Mouse (Mus musculus) E14TG2a.4 (cell line): ENCODE measurements around the gene Zfp128.

ENCODE experiments used
- H3K27me3 ChIP-seq: 2 replicates; pipeline ENCODE4 v1.6.1; 2014; ENCODE audit warnings: low read length, control low read depth; ENCODE audit not compliant: insufficient read depth
- H3K36me3 ChIP-seq: 2 replicates; pipeline ENCODE4 v1.6.1; 2014; ENCODE audit warnings: low read length, control low read depth; ENCODE audit not compliant: insufficient read depth
- H3K4me1 ChIP-seq: replicated peaks from 2 replicates; pipeline ENCODE4 v1.6.1; 2014; ENCODE audit warnings: low read depth, low read length, control low read depth
- H3K4me3 ChIP-seq: replicated peaks from 2 replicates; pipeline ENCODE4 v1.5.1; 2014; ENCODE audit warnings: mild to moderate bottlenecking, low read length
- H3K9me3 ChIP-seq: 2 replicates; pipeline ENCODE4 v1.6.1; 2014; ENCODE audit warnings: low read length, control low read depth
- CTCF ChIP-seq: conservative IDR thresholded peaks from 2 replicates; pipeline ENCODE4 v1.5.1; 2014; ENCODE audit warnings: low read length
- NANOG ChIP-seq: IDR thresholded peaks from 2 replicates; pipeline ENCODE4 v1.6.1; 2014; ENCODE audit warnings: borderline replicate concordance, low read length, mixed read lengths
- POU5F1 ChIP-seq: IDR thresholded peaks from 2 replicates; pipeline ENCODE4 v1.6.1; 2014; ENCODE audit warnings: low read length, borderline replicate concordance

Gene Zfp128

DNA sequence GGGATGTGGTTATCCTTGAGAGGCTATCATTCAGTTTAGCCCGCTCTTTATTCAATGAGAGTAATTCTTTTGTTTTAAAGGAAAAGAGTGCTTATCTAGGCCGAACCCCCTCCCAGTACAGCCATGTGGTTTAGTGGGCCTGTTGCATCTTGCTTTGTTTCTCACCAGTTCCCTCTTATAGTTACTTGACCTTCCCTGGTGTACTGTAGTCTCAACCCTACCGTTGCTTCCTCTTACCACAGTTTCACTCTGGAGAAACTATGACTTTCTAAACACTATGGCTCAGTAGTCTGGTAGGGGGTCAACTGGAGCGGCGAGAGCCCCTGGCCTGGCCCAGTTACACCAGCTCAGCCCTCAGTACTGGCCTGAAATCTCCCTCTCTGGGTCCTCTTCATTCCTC, 6.6 kb downstream of the Zfp128 start:
- no peaks in the 10 kb centered on the region for H3K9me3 ChIP-seq
- TF ChIP-seq CTCF: no peak
- TF ChIP-seq NANOG: no peak
- TF ChIP-seq POU5F1: no peak
- H3K27me3 ChIP-seq: no peaks in the 10 kb centered on the region
- no peaks in the 10 kb centered on the region for H3K36me3 ChIP-seq
- peaks cover 42% of the 10 kb centered on the region for H3K4me1 ChIP-seq
- 0 out of 2 replicates have a peak overlapping the region, but pooled peaks have one; percentile 7 for H3K4me3 ChIP-seq

DNA sequence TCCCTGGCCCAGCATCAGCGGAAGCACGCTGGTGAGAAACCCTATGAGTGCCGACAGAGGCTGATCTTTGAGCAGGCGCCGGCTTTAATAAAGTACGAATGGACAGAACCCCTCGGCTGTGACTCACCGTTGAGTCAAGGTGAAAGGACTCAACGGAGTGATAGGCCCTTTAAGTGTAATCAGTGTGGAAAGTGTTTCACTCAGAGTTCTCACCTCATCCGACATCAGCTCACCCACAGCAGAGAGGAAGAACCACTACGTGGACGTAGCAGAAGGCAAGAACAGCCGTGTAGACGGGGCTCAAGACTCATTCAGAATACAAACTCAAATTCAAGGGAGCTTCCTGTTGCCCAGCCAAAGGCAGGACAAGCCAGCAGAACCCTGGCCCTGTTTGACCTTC, 10.0 kb downstream of the Zfp128 start:
- Histone ChIP-seq H3K36me3 (no peaks in the 10 kb centered on the region), H3K27me3 (no peaks in the 10 kb centered on the region), H3K9me3 (no peaks in the 10 kb centered on the region), H3K4me3 (no peak overlapping the region), H3K4me1 (peaks cover 25% of the 10 kb centered on the region)
- TF ChIP-seq NANOG: no peak
- TF ChIP-seq POU5F1: no peak
- no peak for TF ChIP-seq CTCF

DNA sequence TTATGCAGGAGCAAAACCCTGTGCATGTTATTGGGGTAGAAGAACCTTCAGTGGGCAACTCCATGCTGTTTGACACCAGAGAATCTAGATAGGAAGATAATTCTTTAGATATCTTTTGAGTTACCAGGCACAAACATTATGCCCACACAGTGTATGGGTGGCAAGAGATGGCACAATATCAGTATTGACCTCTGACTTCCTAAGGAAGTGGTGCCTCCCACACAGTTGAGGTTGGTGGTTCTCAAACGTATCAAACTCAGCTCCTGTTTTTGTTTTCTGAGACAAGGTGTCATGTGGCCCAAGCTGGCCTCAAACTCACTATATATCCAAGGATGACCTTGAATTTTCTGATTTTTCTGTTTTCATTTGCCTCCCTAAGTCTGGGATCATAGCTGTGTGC, 10.4 kb downstream of the Zfp128 start:
- Histone ChIP-seq H3K4me3 (no peak overlapping the region), H3K27me3 (no peaks in the 10 kb centered on the region), H3K9me3 (no peaks in the 10 kb centered on the region), H3K4me1 (peaks cover 21% of the 10 kb centered on the region), H3K36me3 (no peaks in the 10 kb centered on the region)
- TF ChIP-seq CTCF: no peak
- no peak for TF ChIP-seq NANOG
- no peak for TF ChIP-seq POU5F1

DNA sequence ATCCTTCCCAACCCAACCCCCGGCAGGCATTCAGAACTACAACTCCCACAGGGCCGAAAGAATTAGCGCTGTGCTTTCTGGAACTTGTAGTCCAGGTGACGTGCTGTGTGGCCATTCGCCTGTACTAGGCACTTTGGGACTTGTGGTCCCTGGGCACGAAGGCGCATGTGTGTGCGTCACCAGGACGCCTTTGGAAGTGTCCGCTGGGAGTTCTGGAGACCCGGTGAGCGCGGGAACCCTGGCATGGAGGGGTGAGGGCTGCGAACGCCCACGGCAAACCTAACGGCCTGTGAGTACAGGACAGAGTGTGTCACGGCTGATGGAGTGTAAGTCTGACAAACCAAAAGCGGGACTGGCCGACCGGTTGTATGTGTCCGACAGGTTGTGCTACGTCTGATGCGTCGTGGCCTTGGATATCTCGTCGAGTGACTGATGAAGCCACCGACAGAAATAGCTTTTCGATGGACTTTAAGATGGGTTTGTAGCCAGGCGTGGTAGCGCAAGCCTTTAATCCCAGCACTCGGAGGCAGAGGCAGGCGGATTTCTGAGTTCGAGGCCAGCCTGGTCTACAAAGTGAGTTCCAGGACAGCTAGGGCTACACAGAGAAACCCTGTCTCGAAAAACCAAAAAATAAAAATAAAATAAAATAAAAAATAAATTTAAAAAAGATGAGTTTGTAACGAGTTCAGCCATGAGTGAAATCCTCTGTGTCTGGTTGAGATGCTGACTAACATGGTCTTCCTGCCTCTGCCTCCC, 16.9 kb downstream of the Zfp128 start, which contains the start of gene Zscan22:
Gene Zscan22, plus strand, starts transcription at position 161 of the 756 bp plus-strand sequence.
- Histone ChIP-seq H3K36me3 (peaks cover 20% of the 10 kb centered on the region), H3K27me3 (no peaks in the 10 kb centered on the region), H3K4me3 (peak within 1 kb of the TSS; percentile 93), H3K9me3 (no peaks in the 10 kb centered on the region), H3K4me1 (peaks cover 21% of the 10 kb centered on the region)
- TF ChIP-seq POU5F1 (no peak), NANOG (no peak), CTCF (no peak)

DNA sequence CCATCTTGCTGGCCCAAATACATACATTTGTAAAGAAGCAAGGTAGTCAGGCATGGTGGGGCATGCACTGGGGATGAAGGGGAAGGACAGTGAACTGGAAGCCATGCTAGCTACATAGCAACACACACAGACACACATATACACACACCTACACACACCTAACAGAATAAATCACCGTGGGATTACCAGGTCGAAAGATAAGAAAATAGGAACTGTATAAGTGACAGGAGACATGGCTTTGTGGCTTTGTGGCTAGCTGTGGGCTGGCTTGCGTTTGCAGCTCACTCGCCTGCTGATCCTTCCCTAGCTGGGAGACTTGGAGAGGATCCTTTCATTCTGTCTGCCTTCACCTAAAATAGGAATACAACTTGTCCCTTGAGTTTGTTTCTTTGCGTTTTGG, 20.5 kb downstream of the Zfp128 start:
- no peaks in the 10 kb centered on the region for H3K27me3 ChIP-seq
- H3K36me3 ChIP-seq: peaks cover 43% of the 10 kb centered on the region
- no peaks in the 10 kb centered on the region for H3K9me3 ChIP-seq
- H3K4me3 ChIP-seq: no peak overlapping the region
- TF ChIP-seq NANOG (no peak), POU5F1 (no peak), CTCF (no peak)
- peaks cover 44% of the 10 kb centered on the region for H3K4me1 ChIP-seq

DNA sequence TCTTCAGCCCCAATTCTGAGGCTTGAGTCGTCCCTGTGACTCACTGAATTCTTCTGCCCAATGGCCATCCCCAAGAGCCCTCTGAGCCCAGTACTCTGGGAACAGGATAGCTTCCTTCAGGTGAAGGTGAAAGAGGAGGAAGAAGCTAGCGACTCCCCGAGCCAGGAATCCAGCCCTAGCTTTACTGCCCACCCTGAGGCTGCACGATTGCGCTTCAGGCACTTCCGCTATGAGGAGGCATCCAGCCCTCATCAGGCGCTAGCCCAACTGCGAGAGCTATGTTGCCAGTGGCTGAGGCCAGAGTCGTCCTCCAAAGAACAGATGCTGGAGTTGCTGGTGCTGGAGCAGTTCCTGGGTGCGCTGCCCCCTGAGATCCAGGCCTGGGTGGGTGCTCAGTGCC, 22.6 kb downstream of the Zfp128 start:
- TF ChIP-seq NANOG: no peak
- H3K9me3 ChIP-seq: no peaks in the 10 kb centered on the region
- H3K4me3 ChIP-seq: peak overlapping the region; percentile 85
- H3K27me3 ChIP-seq: no peaks in the 10 kb centered on the region
- peaks cover 42% of the 10 kb centered on the region for H3K4me1 ChIP-seq
- peaks cover 64% of the 10 kb centered on the region for H3K36me3 ChIP-seq

DNA sequence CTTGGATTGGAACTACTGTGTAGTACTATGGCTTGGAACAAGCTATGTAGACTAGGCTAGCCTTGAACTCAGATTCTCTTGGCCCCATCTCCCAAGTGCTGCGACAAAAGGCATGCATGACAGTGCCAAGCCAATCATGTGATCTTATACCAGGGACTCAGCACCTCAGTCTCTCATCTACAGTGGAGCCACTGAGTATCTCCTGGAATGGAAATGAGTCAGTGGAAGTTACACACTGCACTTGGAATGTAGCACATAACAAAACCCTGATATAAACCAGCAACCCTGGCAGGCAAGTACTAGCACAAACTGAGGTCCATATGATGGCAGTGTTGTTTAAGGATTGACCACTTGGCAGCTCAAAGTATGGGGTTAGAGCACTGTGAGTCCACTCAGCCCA, 24.2 kb downstream of the Zfp128 start:
- Histone ChIP-seq H3K36me3 (peaks cover 63% of the 10 kb centered on the region), H3K9me3 (no peaks in the 10 kb centered on the region), H3K4me3 (no peak overlapping the region), H3K27me3 (no peaks in the 10 kb centered on the region), H3K4me1 (peaks cover 50% of the 10 kb centered on the region)
- TF ChIP-seq NANOG: no peak
- TF ChIP-seq POU5F1: no peak
- TF ChIP-seq CTCF: no peak

DNA sequence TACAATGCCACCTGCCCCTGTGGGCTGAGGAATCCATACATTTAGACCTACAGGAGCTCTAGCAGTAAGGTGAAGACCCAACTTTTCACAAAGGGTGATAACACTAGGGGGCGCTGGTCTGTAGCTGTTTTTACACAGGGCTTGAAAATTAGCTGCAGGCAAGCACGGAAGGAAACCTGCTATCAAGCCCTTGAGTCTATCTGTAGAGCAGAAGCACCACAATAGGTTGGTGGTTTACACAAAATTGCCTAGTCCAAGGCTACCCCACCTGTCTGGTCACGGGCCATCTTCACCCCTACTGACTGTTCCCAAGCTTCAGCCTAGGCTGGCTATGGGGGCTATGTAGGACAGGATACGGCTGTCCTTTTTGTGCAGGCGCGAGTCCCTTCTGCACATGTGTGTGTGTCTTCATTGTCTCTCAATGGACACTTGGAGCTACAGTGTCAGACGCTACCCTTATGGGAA, 28.6 kb downstream of the Zfp128 start:
- Histone ChIP-seq H3K9me3 (no peaks in the 10 kb centered on the region), H3K36me3 (peaks cover 51% of the 10 kb centered on the region), H3K4me1 (peaks cover 36% of the 10 kb centered on the region), H3K4me3 (peak overlapping the region; percentile 81), H3K27me3 (no peaks in the 10 kb centered on the region)
- TF ChIP-seq CTCF (peak; percentile 34), NANOG (no peak)
